Mouse (Mus musculus) gastrocnemius, postnatal 25 days (tissue): ENCODE results near the gene Frmd8. TPM values are rescaled to one million over a fixed set of nuclear protein-coding genes. Genes with fewer than 3 reads are reported as not detected.

ENCODE experiments used
- DNase-seq: peaks from one replicate; pipeline ENCODE4 v3.0.0; 2022
- total RNA-seq, 2 experiments: library from RNA; stranded (reverse); gene quantifications; 1 replicate in 1 of 2; 2 replicates in 1 of 2; pipeline ENCODE4 v1.2.3; 2021

Gene Frmd8
- total RNA-seq, 2 experiments from 2014 or later, result 3.7 to 6.4 TPM

GRCm38 (mm10) chr19:5838892-5839165 lies 36.2 kb downstream of the Frmd8 start:
- no peak for DNase-seq

GRCm38 (mm10) chr19:5838136-5838891 lies 36.8 kb downstream of the Frmd8 start:
- DNase-seq, result peak; percentile 5

- DNase-seq, result peak; percentile 4
Measured at GRCm38 (mm10) chr19:5837606-5838005, 37.5 kb downstream of the Frmd8 start.

GRCm38 (mm10) chr19:5836941-5837572 lies 38.0 kb downstream of the Frmd8 start:
- DNase-seq, result peak; percentile 42

- DNase-seq, result no peak
Measured at GRCm38 (mm10) chr19:5835922-5836430, 39.1 kb downstream of the Frmd8 start.

GRCm38 (mm10) chr19:5835054-5835921 lies 39.8 kb downstream of the Frmd8 start:
- DNase-seq, result no peak

- no peak for DNase-seq
Measured at GRCm38 (mm10) chr19:5834260-5834925, 40.7 kb downstream of the Frmd8 start.

GRCm38 (mm10) chr19:5833287-5834100 lies 41.6 kb downstream of the Frmd8 start:
- no peak for DNase-seq

GRCm38 (mm10) chr19:5832326-5832725 lies 42.7 kb downstream of the Frmd8 start:
- no peak for DNase-seq

- DNase-seq, result no peak
Measured at GRCm38 (mm10) chr19:5831958-5832320, 43.1 kb downstream of the Frmd8 start.

GRCm38 (mm10) chr19:5831224-5831957 lies 43.7 kb downstream of the Frmd8 start:
- no peak for DNase-seq

- no peak for DNase-seq
Measured at GRCm38 (mm10) chr19:5830776-5831175, 44.3 kb downstream of the Frmd8 start.

- no peak for DNase-seq
Measured at GRCm38 (mm10) chr19:5829958-5830615, 45.0 kb downstream of the Frmd8 start.

GRCm38 (mm10) chr19:5828905-5829304 lies 46.2 kb downstream of the Frmd8 start:
- no peak for DNase-seq

GRCm38 (mm10) chr19:5828155-5828554 lies 46.9 kb downstream of the Frmd8 start:
- no peak for DNase-seq

- no peak for DNase-seq
Measured at GRCm38 (mm10) chr19:5827456-5828154, 47.5 kb downstream of the Frmd8 start.

GRCm38 (mm10) chr19:5827044-5827443 lies 48.0 kb downstream of the Frmd8 start:
- no peak for DNase-seq

- no peak for DNase-seq
Measured at GRCm38 (mm10) chr19:5826731-5827002, 48.4 kb downstream of the Frmd8 start.

- DNase-seq, result no peak
Measured at GRCm38 (mm10) chr19:5825901-5826730, 49.0 kb downstream of the Frmd8 start.
